Mouse (Mus musculus): ENCODE measurements at regions not wholly inside any gene's neighbourhood (a gene's known extent, or its start where the extent isn't known, plus 50 kb on each side); places are given as distances from the start of the nearest gene placed in this dataset.

GRCm38 (mm10) chrX:13014051-13014450 lies 57.2 kb upstream of the Usp9x start:
- 64% methylated on average over 3 of the region's 3 CpGs for WGBS
- H3K4me3 ChIP-seq (ENCODE audit: low read depth, low read length): no peak overlapping the region
- H3K9me3 ChIP-seq (ENCODE audit: control insufficient read depth, low read length): no peaks in the 10 kb centered on the region

GRCm38 (mm10) chrX:13013086-13013485 lies 58.2 kb upstream of the Usp9x start:
- H3K4me2 ChIP-seq (ENCODE audit: low read depth, low read length, severe bottlenecking): no peak overlapping the region
- H3K9me3 ChIP-seq (ENCODE audit: control insufficient read depth, low read length): no peaks in the 10 kb centered on the region
- H3K4me3 ChIP-seq (ENCODE audit: low read depth, low read length): no peak overlapping the region
- no peaks in the 10 kb centered on the region for H3K27me3 ChIP-seq (ENCODE audit: control insufficient read depth, insufficient read depth, low read length)
- no peak overlapping the region for H3K27ac ChIP-seq (ENCODE audit: low read depth, low read length)
- H3K9ac ChIP-seq (ENCODE audit: low read length): no peak overlapping the region
- ATAC-seq (replicated peaks; ENCODE audit: low FRiP score) (no peak), DNase-seq (ENCODE audit: low spot score) (no peak)
- no peaks in the 10 kb centered on the region for H3K4me1 ChIP-seq (replicated peaks; ENCODE audit: control insufficient read depth, insufficient read depth, low read length)
- H3K36me3 ChIP-seq (ENCODE audit: control insufficient read depth, insufficient read depth, low read length): no peaks in the 10 kb centered on the region
- 78% methylated on average over 3 of the region's 3 CpGs for WGBS

More at GRCm38 (mm10) chrX:13014051-13014450, 57.2 kb upstream of the Usp9x start:
- no peaks in the 10 kb centered on the region for H3K36me3 ChIP-seq (ENCODE audit: control insufficient read depth, insufficient read depth, low read length)
- H3K9ac ChIP-seq (ENCODE audit: low read length): no peak overlapping the region
- no peaks in the 10 kb centered on the region for H3K27me3 ChIP-seq (ENCODE audit: control insufficient read depth, insufficient read depth, low read length)
- no peak overlapping the region for H3K27ac ChIP-seq (ENCODE audit: low read depth, low read length)
- no peaks in the 10 kb centered on the region for H3K4me1 ChIP-seq (replicated peaks; ENCODE audit: control insufficient read depth, insufficient read depth, low read length)
- no peak overlapping the region for H3K4me2 ChIP-seq (ENCODE audit: low read depth, low read length, severe bottlenecking)
- ATAC-seq (replicated peaks; ENCODE audit: low FRiP score): no peak
- no peak for DNase-seq (ENCODE audit: low spot score)

GRCm38 (mm10) chrX:12990777-12991176 lies 80.5 kb upstream of the Usp9x start:
- H3K9me3 ChIP-seq (ENCODE audit: control insufficient read depth, low read length): no peaks in the 10 kb centered on the region
- ATAC-seq (replicated peaks; ENCODE audit: low FRiP score) (no peak), DNase-seq (ENCODE audit: low spot score) (no peak)
- 86% methylated on average over 7 of the region's 7 CpGs for WGBS
- H3K36me3 ChIP-seq (ENCODE audit: control insufficient read depth, insufficient read depth, low read length): no peaks in the 10 kb centered on the region
- H3K4me3 ChIP-seq (ENCODE audit: low read depth, low read length): no peak overlapping the region
- H3K4me2 ChIP-seq (ENCODE audit: low read depth, low read length, severe bottlenecking): no peak overlapping the region
- H3K27ac ChIP-seq (ENCODE audit: low read depth, low read length): no peak overlapping the region
- no peak overlapping the region for H3K9ac ChIP-seq (ENCODE audit: low read length)
- H3K4me1 ChIP-seq (replicated peaks; ENCODE audit: control insufficient read depth, insufficient read depth, low read length): no peaks in the 10 kb centered on the region
- H3K27me3 ChIP-seq (ENCODE audit: control insufficient read depth, insufficient read depth, low read length): no peaks in the 10 kb centered on the region

GRCm38 (mm10) chrX:12977676-12978075 lies 93.6 kb upstream of the Usp9x start:
- H3K9me3 ChIP-seq (ENCODE audit: control insufficient read depth, low read length): no peaks in the 10 kb centered on the region
- WGBS: 58% methylated on average over 6 of the region's 6 CpGs

GRCm38 (mm10) chrX:12968979-12969746 lies 102.1 kb upstream of the Usp9x start:
- Histone ChIP-seq H3K4me1 (replicated peaks; ENCODE audit: control insufficient read depth, insufficient read depth, low read length) (no peaks in the 10 kb centered on the region), H3K36me3 (ENCODE audit: control insufficient read depth, insufficient read depth, low read length) (no peaks in the 10 kb centered on the region), H3K9ac (ENCODE audit: low read length) (no peak overlapping the region), H3K4me2 (ENCODE audit: low read depth, low read length, severe bottlenecking) (no peak overlapping the region), H3K27ac (ENCODE audit: low read depth, low read length) (no peak overlapping the region), H3K4me3 (ENCODE audit: low read depth, low read length) (no peak overlapping the region), H3K9me3 (ENCODE audit: control insufficient read depth, low read length) (no peaks in the 10 kb centered on the region), H3K27me3 (ENCODE audit: control insufficient read depth, insufficient read depth, low read length) (no peaks in the 10 kb centered on the region)
- WGBS: 93% methylated on average over 7 of the region's 7 CpGs
- DNase-seq (ENCODE audit: low spot score): no peak
- ATAC-seq (replicated peaks; ENCODE audit: low FRiP score): no peak

More at GRCm38 (mm10) chrX:12977676-12978075, 93.6 kb upstream of the Usp9x start:
- Histone ChIP-seq H3K4me2 (ENCODE audit: low read depth, low read length, severe bottlenecking) (no peak overlapping the region), H3K4me1 (replicated peaks; ENCODE audit: control insufficient read depth, insufficient read depth, low read length) (no peaks in the 10 kb centered on the region), H3K27ac (ENCODE audit: low read depth, low read length) (no peak overlapping the region), H3K36me3 (ENCODE audit: control insufficient read depth, insufficient read depth, low read length) (no peaks in the 10 kb centered on the region), H3K4me3 (ENCODE audit: low read depth, low read length) (no peak overlapping the region), H3K27me3 (ENCODE audit: control insufficient read depth, insufficient read depth, low read length) (no peaks in the 10 kb centered on the region), H3K9ac (ENCODE audit: low read length) (no peak overlapping the region)
- ATAC-seq (replicated peaks; ENCODE audit: low FRiP score): no peak
- DNase-seq (ENCODE audit: low spot score): no peak

GRCm38 (mm10) chrX:12959467-12960314 lies 111.6 kb upstream of the Usp9x start:
- DNase-seq (ENCODE audit: low spot score) (no peak), ATAC-seq (replicated peaks; ENCODE audit: low FRiP score) (no peak)
- Histone ChIP-seq H3K27me3 (ENCODE audit: control insufficient read depth, insufficient read depth, low read length) (no peaks in the 10 kb centered on the region), H3K36me3 (ENCODE audit: control insufficient read depth, insufficient read depth, low read length) (no peaks in the 10 kb centered on the region), H3K4me3 (ENCODE audit: low read depth, low read length) (no peak overlapping the region), H3K9me3 (ENCODE audit: control insufficient read depth, low read length) (no peaks in the 10 kb centered on the region), H3K27ac (ENCODE audit: low read depth, low read length) (no peak overlapping the region), H3K4me1 (replicated peaks; ENCODE audit: control insufficient read depth, insufficient read depth, low read length) (no peaks in the 10 kb centered on the region), H3K4me2 (ENCODE audit: low read depth, low read length, severe bottlenecking) (no peak overlapping the region), H3K9ac (ENCODE audit: low read length) (no peak overlapping the region)
- WGBS: 70% methylated on average over 11 of the region's 11 CpGs

GRCm38 (mm10) chrX:12958873-12959272 lies 112.4 kb upstream of the Usp9x start:
- H3K36me3 ChIP-seq (ENCODE audit: control insufficient read depth, insufficient read depth, low read length): no peaks in the 10 kb centered on the region
- H3K9ac ChIP-seq (ENCODE audit: low read length): no peak overlapping the region
- ATAC-seq (replicated peaks; ENCODE audit: low FRiP score) (no peak), DNase-seq (ENCODE audit: low spot score) (no peak)
- no peak overlapping the region for H3K4me2 ChIP-seq (ENCODE audit: low read depth, low read length, severe bottlenecking)
- H3K27ac ChIP-seq (ENCODE audit: low read depth, low read length): no peak overlapping the region
- WGBS: 58% methylated on average over 2 of the region's 2 CpGs
- H3K4me1 ChIP-seq (replicated peaks; ENCODE audit: control insufficient read depth, insufficient read depth, low read length): no peaks in the 10 kb centered on the region
- no peaks in the 10 kb centered on the region for H3K27me3 ChIP-seq (ENCODE audit: control insufficient read depth, insufficient read depth, low read length)
- H3K4me3 ChIP-seq (ENCODE audit: low read depth, low read length): no peak overlapping the region
- no peaks in the 10 kb centered on the region for H3K9me3 ChIP-seq (ENCODE audit: control insufficient read depth, low read length)

GRCm38 (mm10) chrX:12950928-12951660 lies 120.2 kb upstream of the Usp9x start:
- Histone ChIP-seq H3K27me3 (ENCODE audit: control insufficient read depth, insufficient read depth, low read length) (no peaks in the 10 kb centered on the region), H3K4me3 (ENCODE audit: low read depth, low read length) (no peak overlapping the region), H3K36me3 (ENCODE audit: control insufficient read depth, insufficient read depth, low read length) (no peaks in the 10 kb centered on the region), H3K9me3 (ENCODE audit: control insufficient read depth, low read length) (no peaks in the 10 kb centered on the region), H3K4me2 (ENCODE audit: low read depth, low read length, severe bottlenecking) (no peak overlapping the region), H3K4me1 (replicated peaks; ENCODE audit: control insufficient read depth, insufficient read depth, low read length) (no peaks in the 10 kb centered on the region), H3K9ac (ENCODE audit: low read length) (no peak overlapping the region), H3K27ac (ENCODE audit: low read depth, low read length) (no peak overlapping the region)
- 74% methylated on average over 5 of the region's 7 CpGs for WGBS
- DNase-seq (ENCODE audit: low spot score) (no peak), ATAC-seq (replicated peaks; ENCODE audit: low FRiP score) (no peak)
